Mouse (Mus musculus) cerebellum, adult 2 months (tissue): ENCODE measurements at regions not wholly inside any gene's neighbourhood (a gene's known extent, or its start where the extent isn't known, plus 50 kb on each side); places are given as distances from the start of the nearest gene placed in this dataset.

Experiments
- CTCF ChIP-seq: fragments of 200-500 bp; IDR thresholded peaks from 2 replicates; pipeline ENCODE4 v1.5.1; 2011; ENCODE audit warnings: low read depth, mild to moderate bottlenecking, control low read depth, low read length, moderate library complexity, borderline replicate concordance; ENCODE audit not compliant: insufficient read depth
- POLR2A ChIP-seq: fragments of 200-500 bp; IDR thresholded peaks from 2 replicates; pipeline ENCODE4 v1.6.1; 2011; ENCODE audit warnings: low read length, control low read depth, borderline replicate concordance; ENCODE audit not compliant: insufficient read depth

- TF ChIP-seq POLR2A (no peak), CTCF (no peak)
Observed at GRCm38 (mm10) chr5:111917643-111918252, 184.0 kb downstream of the Gm26897 start.
